Mouse (Mus musculus) kidney, embryonic 15.5 days (tissue): ENCODE results near the gene Endod1. TPM values are rescaled to one million over a fixed set of nuclear protein-coding genes. Genes with fewer than 3 reads are reported as not detected.
"Not testable (repeated sequence)": the region's sequence is repeated elsewhere in the genome, so short reads cannot be mapped to it uniquely, and the experiment has no call there.

Source experiments
- ATAC-seq: fragments of 200-750 bp; cut with Nextera tagmentation; replicated peaks from 2 replicates; pipeline ENCODE4 v1.8.0; 2017; ENCODE audit warnings: moderate TSS enrichment; ENCODE audit not compliant: low FRiP score
- H3K27ac ChIP-seq: fragments of 300-500 bp; sonication (generic); 2 replicates; pipeline ENCODE4 v1.5.1; 2015; ENCODE audit warnings: mild to moderate bottlenecking, inconsistent platforms
- H3K27me3 ChIP-seq: fragments of 300-500 bp; sonication (generic); 2 replicates; pipeline ENCODE4 v1.6.1; 2015; ENCODE audit warnings: inconsistent platforms
- H3K36me3 ChIP-seq: fragments of 300-500 bp; sonication (generic); 2 replicates; pipeline ENCODE4 v1.6.1; 2015; ENCODE audit warnings: inconsistent platforms
- H3K4me1 ChIP-seq: fragments of 300-500 bp; sonication (generic); 2 replicates; pipeline ENCODE4 v1.6.1; 2015; ENCODE audit warnings: inconsistent platforms
- H3K4me2 ChIP-seq: fragments of 300-500 bp; sonication (generic); 2 replicates; pipeline ENCODE4 v1.6.1; 2015; ENCODE audit warnings: moderate library complexity, mild to moderate bottlenecking, inconsistent platforms
- H3K4me3 ChIP-seq: fragments of 300-500 bp; sonication (generic); replicated peaks from 2 replicates; pipeline ENCODE4 v1.5.1; 2015; ENCODE audit warnings: mild to moderate bottlenecking, inconsistent platforms
- H3K9ac ChIP-seq: fragments of 300-500 bp; sonication (generic); 2 replicates; pipeline ENCODE4 v1.6.1; 2015; ENCODE audit warnings: mild to moderate bottlenecking, inconsistent platforms
- H3K9me3 ChIP-seq: fragments of 300-500 bp; sonication (generic); replicated peaks from 2 replicates; pipeline ENCODE4 v1.6.1; 2016; ENCODE audit warnings: inconsistent platforms
- WGBS: fragments of 180-500 bp; shearing (Covaris S2); methylation state at CpG from one replicate; pipeline ENCODE4 v1.1.7; 2015; ENCODE audit warnings: mixed read lengths; 5-methylcytosine and 5-hydroxymethylcytosine counted together
- polyA plus RNA-seq: library from polyadenylated mRNA; unstranded; fragments of >200 nt; fragmentation: Nextera tagmentation; extraction: Ambion mirVana; gene quantifications from 2 replicates; pipeline ENCODE4 v1.2.1, GENCODE M21; 2015

Endod1 gene
- polyA plus RNA-seq, 1 experiment from 2014 or later: 13.3 TPM

DNA sequence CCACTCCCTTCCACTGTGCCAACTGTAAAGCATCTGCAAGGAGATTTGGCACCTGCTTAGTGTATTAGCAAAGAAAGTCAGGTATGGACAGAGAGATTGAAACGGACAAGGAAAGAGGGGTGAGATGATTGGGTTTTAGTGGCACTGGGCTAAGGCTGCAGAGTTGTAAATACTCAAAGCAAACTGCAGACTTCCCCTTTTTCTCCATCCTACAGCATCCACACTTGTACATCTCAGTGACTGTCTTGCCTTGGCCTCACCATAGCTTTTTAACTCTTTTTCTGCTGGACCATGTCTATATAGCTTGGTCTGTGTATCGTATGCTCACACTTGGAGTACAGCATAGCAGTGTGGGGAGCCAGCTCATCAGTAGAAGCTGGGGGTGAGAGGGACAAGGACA is 30.5 kb downstream of the Endod1 start:
- no peaks in the 10 kb centered on the region for H3K36me3 ChIP-seq
- no peak for ATAC-seq

DNA sequence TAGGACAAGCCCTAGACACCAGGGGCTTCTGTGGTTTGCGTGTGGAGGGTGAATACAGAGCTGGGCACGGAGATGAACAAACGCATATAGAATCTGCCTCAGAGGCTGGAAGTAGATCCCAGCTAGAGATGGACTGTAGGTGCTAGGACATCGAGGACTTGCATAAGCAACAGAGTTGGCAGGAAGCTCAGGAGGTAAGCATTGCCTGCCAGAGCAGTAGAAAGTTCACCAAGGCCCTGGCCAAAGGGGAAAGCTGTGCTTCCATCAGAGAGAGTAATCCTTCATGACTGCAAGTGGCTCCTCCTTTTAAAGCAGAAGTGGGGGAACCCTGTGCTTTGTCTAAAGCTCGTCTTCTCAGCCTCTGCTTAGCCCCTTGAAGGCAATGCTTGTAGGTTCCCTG is 31.9 kb downstream of the Endod1 start:
- 85% methylated on average over 5 of the region's 5 CpGs for WGBS
- ATAC-seq: no peak
- Histone ChIP-seq H3K9me3 (no peaks in the 10 kb centered on the region), H3K27ac (no peak overlapping the region), H3K27me3 (no peaks in the 10 kb centered on the region), H3K4me3 (no peak overlapping the region), H3K9ac (no peak overlapping the region), H3K4me1 (no peaks in the 10 kb centered on the region), H3K36me3 (no peaks in the 10 kb centered on the region), H3K4me2 (no peak overlapping the region)

More for the DNA sequence above, 30.5 kb downstream of the Endod1 start:
- 65% methylated on average over 2 of the region's 2 CpGs for WGBS
- Histone ChIP-seq H3K27me3 (no peaks in the 10 kb centered on the region), H3K9me3 (no peaks in the 10 kb centered on the region), H3K4me2 (no peak overlapping the region), H3K4me3 (no peak overlapping the region), H3K4me1 (no peaks in the 10 kb centered on the region; the same call in 1 of the 2 replicates), H3K9ac (no peak overlapping the region), H3K27ac (no peak overlapping the region)

DNA sequence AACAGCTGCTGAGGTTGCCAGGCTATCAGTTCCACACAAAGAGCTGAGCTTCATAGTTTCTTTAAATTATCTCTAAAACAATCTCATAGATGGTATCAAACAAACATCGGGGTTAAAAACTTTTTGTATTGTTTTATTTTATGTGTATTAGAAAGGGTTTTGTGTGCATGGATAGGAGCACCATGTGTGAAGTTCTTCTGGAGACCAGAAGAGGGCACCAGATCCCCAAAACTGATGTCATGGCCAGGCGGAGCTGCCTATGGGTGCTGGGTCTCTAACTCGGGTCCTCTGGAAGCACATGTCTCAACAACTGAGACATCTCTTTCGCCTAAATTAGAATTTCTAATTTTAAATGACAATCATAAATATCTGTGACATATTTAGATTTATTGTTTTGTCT is 32.9 kb downstream of the Endod1 start:
- no peak overlapping the region for H3K27ac ChIP-seq
- H3K4me3 ChIP-seq: no peak overlapping the region
- no peak overlapping the region for H3K4me2 ChIP-seq
- H3K9ac ChIP-seq: no peak overlapping the region
- H3K27me3 ChIP-seq: no peaks in the 10 kb centered on the region
- H3K4me1 ChIP-seq: no peaks in the 10 kb centered on the region
- ATAC-seq: no peak
- H3K36me3 ChIP-seq: no peaks in the 10 kb centered on the region
- H3K9me3 ChIP-seq: no peaks in the 10 kb centered on the region
- 69% methylated on average over 4 of the region's 4 CpGs for WGBS

DNA sequence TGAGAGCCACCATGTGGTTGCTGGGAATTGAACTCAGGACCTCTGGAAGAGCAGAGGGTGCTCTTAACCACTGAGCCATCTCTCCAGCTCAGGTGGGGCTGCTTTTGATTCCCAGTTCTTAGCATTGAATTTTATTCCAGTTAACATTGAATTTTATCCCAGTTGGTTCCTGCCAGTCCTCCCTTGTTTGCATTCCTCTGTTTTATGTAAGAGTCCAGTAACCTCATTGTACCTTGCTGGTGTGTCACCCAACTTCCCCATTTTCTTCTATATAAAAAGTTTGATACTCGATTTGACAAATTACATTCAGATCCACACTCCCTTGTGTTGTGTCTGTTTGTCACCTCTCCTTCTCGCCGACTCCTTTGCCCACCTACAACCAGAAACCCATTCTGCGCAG is 35.4 kb downstream of the Endod1 start:
- not testable (repeated sequence) for H3K9me3 ChIP-seq, H3K4me2 ChIP-seq, ATAC-seq, H3K4me3 ChIP-seq, H3K27me3 ChIP-seq, H3K9ac ChIP-seq, H3K27ac ChIP-seq, H3K36me3 ChIP-seq, H3K4me1 ChIP-seq
- 86% methylated on average over 4 of the region's 4 CpGs for WGBS

DNA sequence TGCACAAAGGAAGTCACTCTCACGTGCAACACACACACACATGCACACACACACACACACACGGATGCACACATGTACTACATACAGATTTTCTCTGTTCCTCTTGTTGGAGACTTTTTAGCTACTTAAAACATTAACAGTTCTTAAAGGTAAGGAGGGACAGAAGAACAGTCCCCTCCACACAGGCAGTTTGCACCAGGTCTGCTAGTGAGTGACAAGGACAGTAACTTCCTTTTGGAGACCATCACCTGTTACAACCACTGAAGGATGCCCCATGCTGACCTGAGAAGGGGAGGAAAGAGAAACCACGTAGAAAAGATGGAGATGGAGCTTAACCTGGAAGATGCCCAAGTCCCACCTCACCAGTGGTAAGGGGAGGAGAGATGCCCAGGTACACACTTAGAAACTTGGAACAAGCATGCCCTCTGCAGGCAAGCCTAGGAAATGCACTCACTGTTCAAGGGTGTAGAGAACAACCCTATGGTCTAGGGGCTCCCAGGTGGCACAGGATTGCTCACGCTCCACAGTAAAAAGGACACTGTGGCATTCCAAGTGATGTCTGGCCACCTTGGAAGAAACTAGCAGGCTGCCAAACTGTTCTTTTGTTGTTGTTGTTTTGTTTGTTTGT is 39.2 kb downstream of the Endod1 start:
- 55% methylated on average over 4 of the region's 4 CpGs for WGBS

DNA sequence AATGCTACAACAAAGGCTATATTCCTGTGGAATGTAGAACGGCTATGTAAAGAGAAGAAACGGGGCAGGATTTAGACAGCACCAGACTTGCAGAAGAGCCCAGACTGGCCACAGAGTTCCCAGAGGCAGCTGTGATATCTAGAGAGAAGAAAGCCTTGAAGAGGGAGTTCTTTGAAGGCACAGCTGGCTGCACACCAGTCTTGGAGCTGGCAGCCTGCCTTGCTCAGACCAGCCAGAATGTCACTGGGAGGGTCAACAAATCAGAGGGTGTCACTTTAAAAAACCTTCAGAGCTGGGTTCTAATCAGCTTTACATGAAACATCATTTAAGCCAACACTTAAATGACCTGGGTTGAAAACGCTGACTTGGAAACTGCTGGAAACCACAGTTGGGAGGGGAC is 42.6 kb downstream of the Endod1 start:
- Histone ChIP-seq H3K9me3 (no peaks in the 10 kb centered on the region), H3K4me1 (no peaks in the 10 kb centered on the region), H3K27me3 (no peaks in the 10 kb centered on the region), H3K9ac (no peak overlapping the region), H3K36me3 (no peaks in the 10 kb centered on the region), H3K4me3 (no peak overlapping the region), H3K4me2 (no peak overlapping the region), H3K27ac (no peak overlapping the region)
- ATAC-seq: 0 out of 2 replicates have a peak, but pooled peaks have one; percentile 33
- WGBS: 63% methylated on average over 3 of the region's 3 CpGs

More for the DNA sequence above, 39.2 kb downstream of the Endod1 start:
- Histone ChIP-seq H3K9me3 (no peaks in the 10 kb centered on the region), H3K4me2 (no peak overlapping the region), H3K4me3 (no peak overlapping the region), H3K36me3 (no peaks in the 10 kb centered on the region), H3K27ac (no peak overlapping the region), H3K9ac (no peak overlapping the region), H3K4me1 (no peaks in the 10 kb centered on the region), H3K27me3 (no peaks in the 10 kb centered on the region)
- ATAC-seq: peak; percentile 83

DNA sequence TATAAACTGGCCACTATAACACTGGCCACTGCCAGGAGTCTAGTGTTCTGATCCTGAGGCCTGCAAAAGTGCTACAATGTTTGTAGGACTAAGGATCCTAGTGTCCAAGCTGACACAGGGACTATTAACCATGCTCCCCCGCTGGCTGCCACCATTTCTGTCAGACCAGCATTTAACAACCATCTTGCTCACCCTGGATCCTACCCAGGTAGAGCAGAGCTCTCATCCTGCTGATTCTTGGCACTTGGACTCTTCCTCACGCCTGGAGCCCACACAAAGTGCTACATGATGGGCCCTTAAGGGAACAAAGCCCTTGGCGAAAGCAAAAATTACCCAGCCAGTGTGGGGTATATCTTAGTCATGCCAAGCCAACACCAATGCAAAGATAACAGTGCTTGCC is 44.4 kb downstream of the Endod1 start:
- WGBS: 89% methylated on average over 3 of the region's 3 CpGs

DNA sequence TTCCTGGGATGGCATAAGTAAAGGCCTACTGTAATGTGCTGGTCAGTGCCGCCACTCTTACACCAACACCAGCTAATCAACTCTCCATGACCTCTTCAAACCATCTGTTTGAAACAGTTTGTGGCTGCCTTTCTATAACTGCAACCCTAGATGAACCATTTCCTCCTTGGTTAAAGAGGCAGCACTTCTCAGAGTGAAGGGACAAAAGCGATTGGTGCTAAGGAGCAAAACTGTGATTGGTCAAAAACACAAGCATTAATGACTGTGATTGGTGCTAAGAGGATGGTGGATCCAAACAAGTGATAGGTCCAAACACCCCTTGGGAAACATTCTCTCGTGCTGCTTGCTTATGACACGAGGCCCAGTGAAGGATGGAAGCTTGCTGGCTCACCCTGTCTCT is 45.5 kb downstream of the Endod1 start:
- H3K4me3 ChIP-seq: no peak overlapping the region
- no peaks in the 10 kb centered on the region for H3K9me3 ChIP-seq
- no peak overlapping the region for H3K27ac ChIP-seq
- ATAC-seq: no peak
- no peak overlapping the region for H3K4me2 ChIP-seq
- peaks cover 15% of the 10 kb centered on the region for H3K36me3 ChIP-seq
- no peak overlapping the region for H3K9ac ChIP-seq
- H3K4me1 ChIP-seq: no peaks in the 10 kb centered on the region
- 80% methylated on average over 4 of the region's 4 CpGs for WGBS
- no peaks in the 10 kb centered on the region for H3K27me3 ChIP-seq

More for the DNA sequence above, 44.4 kb downstream of the Endod1 start:
- no peak overlapping the region for H3K27ac ChIP-seq
- no peak overlapping the region for H3K4me2 ChIP-seq
- no peak overlapping the region for H3K4me3 ChIP-seq
- no peak overlapping the region for H3K9ac ChIP-seq
- ATAC-seq: no peak
- no peaks in the 10 kb centered on the region for H3K9me3 ChIP-seq
- peaks cover 7% of the 10 kb centered on the region for H3K36me3 ChIP-seq
- H3K27me3 ChIP-seq: no peaks in the 10 kb centered on the region
- no peaks in the 10 kb centered on the region for H3K4me1 ChIP-seq

DNA sequence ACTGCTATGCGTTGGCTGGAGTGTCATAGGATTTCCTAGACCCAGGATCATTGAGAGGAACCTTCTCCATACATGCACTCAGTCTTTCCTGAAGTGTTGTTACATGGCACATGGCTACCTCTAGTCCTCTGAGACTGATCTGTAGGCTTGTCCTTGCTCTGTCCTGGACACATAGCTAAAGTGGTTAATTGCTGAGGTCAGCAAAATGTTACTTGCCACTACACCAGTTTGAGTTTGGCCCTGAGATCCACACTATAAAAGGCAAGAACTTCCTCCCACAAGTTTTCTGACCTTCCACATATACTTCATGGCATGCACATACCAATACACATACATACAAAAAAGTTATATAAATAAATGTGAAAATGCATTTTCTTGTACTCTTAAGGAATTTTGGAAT is 64.7 kb downstream of the Endod1 start:
- H3K4me3 ChIP-seq: no peak overlapping the region
- H3K9me3 ChIP-seq: no peaks in the 10 kb centered on the region
- H3K36me3 ChIP-seq: peaks cover 80% of the 10 kb centered on the region
- 91% methylated on average over 1 of the region's 1 CpGs for WGBS
- no peaks in the 10 kb centered on the region for H3K27me3 ChIP-seq
- no peaks in the 10 kb centered on the region for H3K4me1 ChIP-seq
- ATAC-seq: no peak
- H3K4me2 ChIP-seq: no peak overlapping the region
- no peak overlapping the region for H3K27ac ChIP-seq
- no peak overlapping the region for H3K9ac ChIP-seq

DNA sequence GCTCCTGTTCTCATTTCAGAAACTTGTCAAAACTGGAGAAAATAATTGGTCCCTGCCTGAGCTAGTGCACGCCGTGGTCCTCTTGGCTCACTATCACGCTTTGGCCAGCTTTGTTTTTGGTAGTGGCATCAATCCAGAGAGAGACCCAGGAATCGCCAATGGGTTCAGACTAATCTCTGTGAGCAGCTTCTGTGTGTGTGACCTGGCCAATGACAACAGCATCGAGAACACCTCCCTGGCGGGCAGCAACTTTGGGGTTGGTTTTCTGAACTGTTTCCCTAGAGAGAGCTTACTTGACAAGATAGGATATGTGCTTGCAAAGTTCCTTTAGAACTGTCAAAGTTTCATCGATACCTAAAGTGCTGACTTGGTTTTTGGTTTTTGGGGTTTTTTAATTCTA is 66.8 kb downstream of the Endod1 start:
- WGBS: 82% methylated on average over 7 of the region's 7 CpGs
- no peak overlapping the region for H3K9ac ChIP-seq
- H3K9me3 ChIP-seq: no peaks in the 10 kb centered on the region
- no peak overlapping the region for H3K4me2 ChIP-seq
- H3K4me1 ChIP-seq: no peaks in the 10 kb centered on the region
- no peak overlapping the region for H3K27ac ChIP-seq
- no peaks in the 10 kb centered on the region for H3K27me3 ChIP-seq
- peaks cover 78% of the 10 kb centered on the region for H3K36me3 ChIP-seq
- ATAC-seq: no peak
- H3K4me3 ChIP-seq: no peak overlapping the region

DNA sequence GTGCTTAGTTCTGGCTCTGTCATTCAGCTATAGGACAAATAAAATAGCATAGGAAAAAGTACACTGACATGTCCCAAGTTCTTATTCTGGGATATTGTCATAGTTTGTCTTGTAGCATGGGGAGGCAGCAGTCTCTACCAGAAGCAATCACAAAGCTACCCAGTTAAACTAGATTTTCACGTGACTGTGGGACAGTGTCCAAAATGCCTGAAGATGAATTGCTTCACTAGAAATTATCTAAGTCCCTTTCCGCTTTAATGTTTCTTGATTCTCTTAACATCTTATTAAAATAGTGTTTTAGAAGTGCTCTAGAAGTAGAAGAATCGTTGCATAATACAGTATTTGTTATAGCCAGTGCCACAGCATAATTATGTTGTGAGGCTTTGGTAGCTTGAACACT is 67.3 kb downstream of the Endod1 start:
- H3K9ac ChIP-seq: no peak overlapping the region
- no peak for ATAC-seq
- H3K4me2 ChIP-seq: no peak overlapping the region
- H3K27ac ChIP-seq: no peak overlapping the region
- WGBS: 89% methylated on average over 3 of the region's 3 CpGs
- H3K36me3 ChIP-seq: peaks cover 78% of the 10 kb centered on the region
- no peaks in the 10 kb centered on the region for H3K4me1 ChIP-seq
- no peaks in the 10 kb centered on the region for H3K27me3 ChIP-seq
- no peak overlapping the region for H3K4me3 ChIP-seq
- no peaks in the 10 kb centered on the region for H3K9me3 ChIP-seq

DNA sequence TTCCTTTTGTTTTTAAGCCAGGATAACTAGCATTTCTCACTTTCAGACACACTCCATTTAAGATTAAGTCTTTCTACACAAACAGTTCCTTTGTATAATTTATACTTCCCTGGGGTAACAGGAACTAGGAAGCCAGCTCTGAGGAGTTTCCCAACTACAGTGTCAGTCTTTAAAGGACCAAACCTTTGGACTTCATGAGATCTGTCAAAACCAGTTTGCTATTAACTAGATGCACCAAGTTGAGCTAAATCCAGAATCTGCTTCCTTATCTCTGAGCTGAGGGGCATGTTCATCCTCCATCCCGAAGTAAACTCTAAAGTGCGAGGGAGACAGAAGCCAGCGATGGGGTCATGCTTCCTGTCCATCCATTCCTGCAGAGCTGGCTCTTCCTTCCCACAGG is 74.0 kb downstream of the Endod1 start:
- H3K9ac ChIP-seq: no peak overlapping the region
- H3K9me3 ChIP-seq: no peaks in the 10 kb centered on the region
- 83% methylated on average over 3 of the region's 3 CpGs for WGBS
- H3K4me2 ChIP-seq: no peak overlapping the region
- H3K36me3 ChIP-seq: peaks cover 44% of the 10 kb centered on the region
- no peaks in the 10 kb centered on the region for H3K27me3 ChIP-seq
- H3K27ac ChIP-seq: no peak overlapping the region
- no peak overlapping the region for H3K4me3 ChIP-seq
- ATAC-seq: no peak
- H3K4me1 ChIP-seq: no peaks in the 10 kb centered on the region
